Mouse (Mus musculus) right cerebral cortex, postnatal 14 days (tissue): ENCODE data around the gene Lama2.

Source experiments
- DNase-seq: peaks from one replicate; pipeline ENCODE4 v3.0.0; 2022

Lama2 gene

DNA sequence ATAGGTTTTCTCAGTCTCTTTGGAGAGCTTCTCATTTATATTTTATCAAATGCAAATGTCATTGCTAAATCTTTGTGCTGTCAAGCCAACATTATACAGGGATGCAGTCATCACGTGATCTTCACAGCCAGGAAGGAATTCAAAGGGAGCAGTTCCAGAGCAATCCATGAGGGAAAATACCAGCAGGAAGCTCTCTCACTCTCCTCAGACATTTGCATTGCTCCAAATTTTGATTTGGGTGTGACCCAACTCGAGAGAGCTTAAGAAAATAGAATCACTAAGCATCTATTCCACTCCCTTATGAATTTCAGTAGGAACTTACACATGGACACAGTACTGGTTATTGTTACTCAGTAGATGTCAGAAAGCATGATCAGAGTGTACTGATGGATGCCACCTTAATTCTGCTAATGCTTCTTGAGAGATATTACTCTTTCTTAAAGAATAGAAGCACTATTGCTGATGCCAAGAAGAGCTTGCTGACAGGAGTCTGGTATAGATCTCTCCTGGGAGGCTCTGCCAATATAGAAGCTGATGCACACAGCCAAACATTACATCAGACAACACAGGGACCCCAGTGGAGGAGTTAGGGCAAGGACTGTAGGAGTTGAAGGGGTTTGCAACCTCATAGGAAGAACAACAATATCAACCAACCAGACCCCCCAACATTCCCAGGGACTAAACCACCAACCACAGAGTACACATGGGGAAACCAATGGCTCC lies 236.5 kb downstream of the Lama2 start:
- no peak for DNase-seq

DNA sequence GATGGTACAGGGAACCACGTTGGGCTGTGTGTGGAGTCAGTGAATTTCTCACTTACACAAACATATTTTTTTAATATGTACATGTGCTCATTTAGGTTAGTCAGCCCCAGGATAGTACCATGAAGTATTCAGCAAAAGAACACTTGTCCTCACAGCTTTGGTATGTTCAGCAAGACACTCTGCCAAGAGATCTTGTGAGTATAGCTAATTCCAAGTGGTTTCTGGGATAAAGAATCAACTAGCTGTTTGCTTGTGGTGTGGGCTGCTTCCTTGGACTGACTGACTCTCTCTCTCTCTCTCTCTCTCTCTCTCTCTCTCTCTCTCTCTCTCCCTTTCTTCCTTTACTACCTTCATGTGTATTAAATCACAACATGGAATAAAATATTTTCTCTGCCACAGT lies 241.3 kb downstream of the Lama2 start:
- DNase-seq: no peak

DNA sequence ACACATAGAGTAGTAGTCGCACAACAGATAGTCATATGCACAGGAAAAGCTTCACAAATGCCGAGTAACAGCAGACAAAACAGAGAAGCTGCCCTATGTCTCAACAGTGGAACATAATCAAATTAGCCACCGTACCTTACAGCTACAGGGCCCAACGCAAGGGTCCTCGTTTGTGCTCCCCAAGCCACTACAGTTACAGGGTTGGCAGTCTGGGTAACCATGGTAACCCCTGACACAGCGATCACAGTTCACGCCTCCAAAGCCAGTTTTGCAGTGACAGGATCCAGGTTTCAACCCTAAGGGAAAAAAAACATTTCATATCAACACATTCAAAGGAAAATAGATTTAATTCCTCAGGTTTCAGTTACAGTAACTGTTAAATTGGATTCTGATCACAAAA lies 275.3 kb downstream of the Lama2 start:
- no peak for DNase-seq

DNA sequence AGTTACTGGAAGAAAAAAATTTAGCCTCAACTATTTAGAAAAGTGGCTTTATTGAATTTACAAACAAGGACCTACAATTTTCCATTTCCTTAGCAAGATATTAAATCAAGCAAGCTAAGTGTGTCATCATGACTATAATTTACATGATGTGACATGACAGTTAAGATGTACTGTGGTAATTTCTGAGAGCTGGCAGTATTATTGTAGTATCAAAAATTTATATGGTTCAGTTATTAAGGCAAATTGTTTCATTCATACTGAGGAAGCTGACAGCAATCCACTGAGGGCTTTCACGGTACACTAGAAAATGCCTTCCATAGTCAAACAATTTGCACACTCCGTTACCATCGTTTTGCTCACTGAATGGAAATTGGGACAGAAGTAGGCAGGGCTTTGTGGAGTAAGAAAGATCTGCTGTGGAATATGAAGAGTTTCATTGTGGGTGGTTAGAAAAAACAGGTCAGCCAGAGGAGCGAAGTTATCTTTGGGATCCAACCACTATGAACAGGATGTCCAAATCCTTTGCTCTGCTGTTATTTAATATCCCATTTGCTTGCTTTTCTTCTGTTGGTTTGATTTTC lies 297.1 kb downstream of the Lama2 start:
- no peak for DNase-seq

DNA sequence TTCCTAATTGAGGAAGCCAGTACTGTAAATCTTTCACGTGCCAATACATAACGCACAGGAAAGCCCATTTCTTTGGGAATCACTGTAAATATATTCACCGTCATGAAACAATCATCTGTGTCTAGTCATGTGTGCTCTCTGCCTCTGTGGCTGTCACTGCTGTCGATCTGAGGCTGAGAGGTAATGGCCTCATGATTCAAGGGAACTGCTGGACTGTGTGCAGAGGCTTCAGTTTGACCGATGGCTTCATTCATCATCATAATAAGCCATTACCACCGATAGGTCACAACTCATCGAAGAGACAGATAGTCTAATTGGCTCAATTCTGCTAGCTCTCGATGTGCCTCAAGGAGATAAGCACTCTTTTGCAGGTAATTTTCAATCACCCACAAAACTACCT lies 312.1 kb downstream of the Lama2 start:
- no peak for DNase-seq

DNA sequence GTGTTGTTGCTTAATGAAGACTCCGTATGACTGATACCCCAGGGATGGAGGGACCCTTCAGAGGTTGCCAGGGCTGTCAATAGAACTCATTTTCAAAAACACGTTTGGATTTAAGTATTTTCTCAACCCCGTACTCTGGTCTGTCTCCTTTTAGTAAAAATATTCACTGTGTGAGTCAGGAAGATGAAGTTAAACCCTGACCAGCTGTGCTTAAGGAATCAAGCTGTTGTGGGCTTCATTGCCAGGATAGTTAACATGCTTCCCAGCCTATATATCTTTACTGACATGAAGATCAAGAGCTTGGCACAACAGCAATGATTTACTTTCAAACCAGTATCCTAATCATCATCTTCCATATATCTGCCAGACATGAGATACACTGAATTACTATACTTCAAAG lies 314.3 kb downstream of the Lama2 start:
- DNase-seq: no peak

DNA sequence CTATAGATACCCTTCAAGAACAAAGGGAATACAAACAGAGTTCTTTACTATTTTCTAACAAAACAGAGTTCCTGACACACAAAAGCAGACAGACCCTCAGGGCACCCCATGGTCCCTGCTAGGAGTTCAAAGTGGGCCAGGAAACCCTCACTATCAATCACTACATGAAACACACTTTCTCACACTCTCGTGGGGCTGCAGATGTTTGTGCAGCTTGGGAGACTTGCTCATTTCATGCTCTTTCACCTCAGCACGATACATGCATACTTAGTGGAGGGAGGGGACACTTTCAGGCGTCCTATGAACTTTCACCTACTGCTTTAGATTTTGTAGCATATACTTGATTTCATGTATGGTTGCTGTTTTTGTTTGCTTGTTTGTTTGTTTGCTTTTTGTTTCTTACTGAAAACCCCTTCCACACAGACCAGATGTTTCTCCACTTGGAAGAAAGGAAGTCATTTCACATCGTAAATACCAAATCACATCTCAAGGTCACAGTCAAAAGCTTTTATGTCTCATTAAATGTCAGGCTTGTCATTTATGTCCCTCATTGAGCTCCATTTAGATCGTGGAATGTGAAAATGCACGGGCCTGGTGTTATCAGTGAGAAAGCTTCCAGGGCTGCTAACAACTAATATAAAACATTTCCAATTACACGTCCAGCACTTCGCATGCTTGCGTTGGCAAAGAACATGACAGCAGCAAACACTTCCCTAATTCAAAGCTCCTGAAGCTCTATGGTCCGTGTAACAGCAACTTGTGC lies 334.3 kb downstream of the Lama2 start:
- no peak for DNase-seq

DNA sequence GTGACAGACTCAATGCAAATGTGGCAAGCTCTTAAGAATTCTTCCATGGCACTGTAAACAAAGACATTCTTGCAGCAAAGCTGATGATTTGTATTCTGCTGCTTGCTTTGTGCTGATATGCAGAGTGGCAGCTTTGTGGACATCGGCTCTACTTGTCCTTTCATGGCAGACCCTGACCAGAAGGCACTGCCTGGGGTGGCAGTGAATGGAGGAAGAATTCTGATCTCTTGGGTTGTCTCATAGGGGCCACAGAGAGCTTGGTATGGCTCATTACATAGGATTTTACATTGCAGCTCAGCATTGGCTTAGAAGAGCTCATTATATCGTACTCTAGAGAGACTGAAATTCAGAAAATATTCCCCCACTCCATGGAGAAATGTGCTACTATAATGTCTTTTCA lies 352.1 kb downstream of the Lama2 start:
- DNase-seq: no peak

DNA sequence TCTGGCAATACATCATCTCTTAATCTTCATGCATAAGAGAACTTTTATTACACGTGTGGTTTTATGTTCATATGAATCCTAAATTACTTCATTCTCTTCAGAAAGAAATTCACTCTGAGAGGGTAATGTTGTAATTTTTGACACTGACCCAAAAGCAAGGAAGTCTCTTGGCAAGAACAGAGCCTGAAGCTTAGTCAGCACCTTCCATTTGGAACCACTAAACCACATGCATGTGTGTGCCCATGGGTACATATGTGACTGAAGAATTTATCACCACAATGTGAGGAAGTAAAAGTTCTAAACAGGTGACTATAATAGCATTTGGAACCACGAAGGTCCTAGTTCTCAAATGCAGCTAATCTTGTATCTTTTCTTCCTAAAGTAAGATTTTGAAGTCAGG lies 353.7 kb downstream of the Lama2 start:
- DNase-seq: no peak

DNA sequence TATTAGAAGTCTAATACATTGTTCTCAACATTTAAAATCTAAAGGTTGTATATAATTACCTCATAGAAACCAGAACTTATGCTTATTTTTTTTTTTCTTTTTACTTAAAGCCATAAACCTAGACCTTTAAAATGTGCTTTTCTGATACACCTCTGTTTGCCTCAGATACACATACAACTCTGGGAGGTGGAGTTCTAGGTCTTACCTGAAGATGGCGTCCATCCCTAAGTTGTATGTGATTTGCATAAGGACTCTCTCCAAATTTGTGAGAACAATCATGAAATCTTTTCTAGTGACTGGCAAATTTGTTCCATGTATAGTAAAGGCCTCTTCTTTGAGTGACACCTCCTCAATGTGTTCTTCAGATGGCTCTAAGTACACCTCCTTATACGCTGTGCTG lies 354.8 kb downstream of the Lama2 start:
- DNase-seq: no peak

DNA sequence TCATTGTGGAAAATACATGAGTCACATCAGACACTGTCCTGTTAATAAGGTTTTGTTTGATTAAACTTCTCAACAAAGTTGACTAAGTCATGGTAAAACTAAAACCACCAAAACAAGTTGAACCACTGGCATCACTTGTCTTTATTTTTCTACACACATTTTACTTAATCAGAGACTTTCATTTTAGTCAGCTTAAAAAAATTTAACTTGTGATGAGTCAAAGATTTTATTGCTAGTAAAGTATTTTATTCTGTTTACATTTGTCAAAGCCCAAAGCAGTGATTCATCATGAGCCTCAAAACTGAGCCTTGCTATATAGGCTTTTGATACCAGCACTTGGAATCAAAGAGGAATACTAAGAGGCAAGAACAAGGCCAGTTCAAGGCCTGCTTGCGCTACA lies 369.8 kb downstream of the Lama2 start:
- DNase-seq: no peak

DNA sequence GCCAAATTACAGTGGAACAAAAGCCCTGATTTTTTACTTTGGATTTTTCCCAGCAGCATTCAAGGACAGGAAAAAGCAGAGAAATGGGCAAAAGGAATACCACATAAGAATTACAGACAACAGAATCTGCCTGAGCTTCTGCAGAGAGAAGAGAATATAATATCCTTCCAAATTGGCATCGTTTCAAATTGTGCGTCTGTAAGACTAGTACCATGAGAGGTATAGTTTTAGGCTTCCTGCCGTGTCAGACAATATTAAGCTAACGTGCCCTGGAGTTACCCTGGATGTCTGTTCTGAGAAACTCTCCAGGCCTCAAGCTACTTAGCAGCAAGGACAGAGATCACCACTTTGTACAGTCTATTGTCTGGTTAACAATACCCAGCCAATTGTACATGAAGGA lies 384.8 kb downstream of the Lama2 start:
- no peak for DNase-seq

DNA sequence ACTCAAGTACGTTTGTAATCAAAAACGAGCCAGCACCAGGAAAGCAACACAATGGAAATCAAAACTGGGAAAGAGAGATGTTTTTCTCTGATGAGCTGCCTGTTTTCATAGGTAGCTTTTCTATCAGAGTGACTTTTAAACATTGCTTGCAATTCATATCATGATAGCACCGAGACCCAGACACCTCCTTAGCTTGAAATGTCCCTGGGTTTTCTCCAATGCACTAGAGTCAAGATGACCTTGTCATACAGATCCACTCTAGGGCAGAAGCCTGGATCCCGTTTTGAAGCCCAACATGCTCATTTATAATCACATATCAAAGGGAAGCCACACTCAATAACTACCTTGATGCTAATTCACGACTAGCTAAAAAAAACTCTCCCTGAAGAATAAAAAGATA lies 386.0 kb downstream of the Lama2 start:
- no peak for DNase-seq

DNA sequence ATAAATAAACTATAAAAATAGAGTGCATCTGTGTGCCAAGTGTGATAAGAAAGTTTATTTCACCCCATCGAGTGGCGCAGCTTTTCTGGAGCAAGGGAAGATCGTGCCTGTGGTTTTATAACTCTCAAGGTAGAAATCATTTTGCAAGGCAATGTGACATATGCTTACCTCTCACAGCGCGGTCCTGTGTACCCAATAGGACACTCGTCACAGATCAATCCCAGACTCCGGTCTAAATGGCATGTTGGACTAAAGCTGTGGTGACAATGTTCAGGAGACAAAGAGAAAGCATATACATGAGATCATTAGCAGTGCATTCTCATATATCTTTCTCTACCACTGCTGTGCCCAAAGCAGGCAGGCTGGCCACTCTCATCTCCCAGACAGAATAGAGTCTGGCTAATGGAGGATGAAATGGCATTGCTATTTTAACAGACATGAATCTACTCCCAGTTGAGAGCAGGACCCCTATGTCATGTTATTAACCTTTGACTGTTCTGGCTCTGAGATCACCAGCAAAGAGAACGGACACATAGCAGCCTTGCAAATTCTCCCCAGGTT lies 395.7 kb downstream of the Lama2 start:
- no peak for DNase-seq

DNA sequence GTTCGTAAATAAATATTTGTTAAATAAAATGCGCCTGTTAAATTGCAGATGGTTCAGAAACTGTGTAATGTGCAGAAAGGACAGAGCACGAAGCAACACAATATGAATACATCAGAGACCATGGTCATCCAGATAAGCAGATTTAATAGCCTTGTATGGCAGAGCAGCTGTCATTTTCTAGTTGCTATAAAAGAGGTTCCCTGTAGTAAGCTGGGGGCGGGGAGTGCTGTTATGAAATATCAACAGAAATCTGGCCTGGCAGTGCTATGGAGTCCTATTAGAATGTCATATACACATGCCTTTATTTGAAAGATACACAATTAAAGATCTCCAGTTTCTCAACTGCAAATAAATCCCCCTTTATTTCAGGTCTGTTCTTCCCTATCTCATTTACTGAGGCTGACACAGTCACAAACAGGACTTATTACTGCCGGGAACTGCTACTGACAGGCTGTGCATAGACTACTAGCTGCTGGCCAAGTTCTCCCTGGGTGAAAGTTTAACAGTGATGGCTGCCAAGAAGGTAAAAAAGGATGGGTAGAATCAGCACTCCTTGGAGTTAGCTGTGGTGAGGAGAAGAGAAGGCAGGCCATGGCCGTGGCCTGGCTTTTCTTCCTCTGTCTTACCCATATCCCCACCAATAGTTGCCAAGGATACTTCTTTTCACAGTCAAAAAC lies 396.8 kb downstream of the Lama2 start:
- DNase-seq: no peak

DNA sequence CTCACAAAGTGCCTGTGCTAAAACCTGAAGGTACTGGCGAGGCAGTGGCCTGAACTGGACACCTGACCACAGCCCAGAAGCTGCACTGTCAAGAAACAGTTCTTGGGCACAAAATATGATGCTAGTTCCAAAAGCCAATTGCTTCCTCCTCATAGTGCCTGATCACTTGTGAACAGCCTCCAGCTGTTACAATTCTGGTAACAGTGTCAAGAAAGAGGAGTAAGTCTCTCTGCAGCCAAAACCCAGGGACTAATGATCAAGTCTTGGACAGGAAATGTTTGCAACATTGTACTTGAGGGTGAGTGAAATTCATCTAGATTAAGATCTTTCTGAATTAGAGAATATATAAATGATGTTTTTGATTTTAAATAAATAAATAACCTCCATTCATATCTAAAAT lies 399.9 kb downstream of the Lama2 start:
- no peak for DNase-seq

DNA sequence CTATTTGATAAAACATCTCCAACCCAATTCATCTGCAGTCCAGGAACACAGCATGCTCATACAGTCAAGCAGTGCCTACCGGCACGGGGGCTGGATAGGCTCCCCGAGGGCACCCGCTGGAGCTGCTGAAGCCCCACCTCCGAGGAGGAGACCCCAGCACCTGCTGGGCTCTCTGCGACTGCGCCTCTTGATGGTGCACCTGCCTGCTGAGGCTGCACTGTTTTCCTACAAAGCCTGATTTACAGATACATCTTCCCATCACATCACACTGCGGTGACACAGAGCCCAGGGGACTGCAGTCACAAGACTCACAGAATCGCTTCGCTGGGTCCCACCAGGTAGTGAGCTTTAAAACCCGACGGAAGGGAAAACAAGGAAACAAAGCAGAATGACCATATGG lies 412.2 kb downstream of the Lama2 start:
- no peak for DNase-seq

DNA sequence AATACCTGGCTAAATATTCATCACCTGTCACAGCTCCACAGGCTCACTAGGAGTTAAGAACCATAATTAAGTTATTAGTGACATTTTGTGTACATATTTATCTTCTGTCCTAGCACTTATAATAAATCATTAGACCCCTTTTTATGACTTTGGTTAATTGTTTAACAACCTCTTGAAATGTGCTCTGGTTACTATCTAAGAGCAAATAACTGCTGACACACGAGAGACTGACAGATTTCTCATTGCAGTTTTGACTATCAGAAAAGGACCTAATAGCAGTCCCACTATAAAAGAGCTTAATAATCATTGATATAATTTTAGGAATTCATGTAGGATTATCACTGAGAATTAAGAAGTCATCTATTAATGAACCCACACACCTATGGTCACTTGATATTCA lies 421.1 kb downstream of the Lama2 start:
- DNase-seq: no peak

DNA sequence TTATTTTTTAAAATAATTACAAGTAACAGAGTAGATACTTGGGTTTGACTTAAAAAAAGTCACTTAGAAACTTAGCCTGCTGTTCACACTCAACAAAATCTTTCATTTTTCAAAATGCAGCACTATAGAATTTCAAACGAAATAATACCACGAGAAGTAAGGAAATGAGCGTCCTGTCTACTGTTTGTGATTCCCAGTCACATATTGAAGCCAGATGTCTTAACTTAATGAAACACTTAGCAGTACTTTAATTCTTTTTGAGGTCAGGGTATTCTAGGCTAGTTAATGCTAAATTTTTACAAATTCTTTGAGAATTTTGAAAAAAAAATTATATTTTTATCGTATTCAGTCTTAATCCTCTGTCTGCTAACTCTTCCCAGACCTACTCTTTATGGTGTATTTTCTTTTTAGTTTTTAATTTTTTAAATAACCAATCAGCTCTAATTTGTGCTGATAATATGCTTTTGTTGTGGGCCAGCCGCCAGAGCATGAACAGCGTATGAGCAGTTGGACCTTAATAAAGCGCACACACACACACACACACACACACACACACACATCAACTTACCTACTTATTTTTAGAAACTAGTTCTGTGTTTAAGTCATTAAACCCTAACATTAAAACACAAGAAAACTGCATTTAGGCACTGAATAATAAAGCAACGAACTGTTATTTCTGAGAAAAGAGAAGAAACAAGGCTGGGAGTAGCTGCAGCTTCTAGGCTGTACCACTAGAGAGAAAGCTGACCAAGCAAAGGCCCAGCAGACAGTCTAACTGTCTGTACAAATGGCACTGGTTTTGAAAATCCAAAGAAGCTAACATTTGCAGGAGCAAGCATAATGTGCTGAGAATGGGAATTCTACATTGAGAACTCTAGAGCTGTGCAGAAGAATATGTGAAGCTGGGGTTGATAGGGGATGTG lies 425.3 kb downstream of the Lama2 start:
- no peak for DNase-seq

DNA sequence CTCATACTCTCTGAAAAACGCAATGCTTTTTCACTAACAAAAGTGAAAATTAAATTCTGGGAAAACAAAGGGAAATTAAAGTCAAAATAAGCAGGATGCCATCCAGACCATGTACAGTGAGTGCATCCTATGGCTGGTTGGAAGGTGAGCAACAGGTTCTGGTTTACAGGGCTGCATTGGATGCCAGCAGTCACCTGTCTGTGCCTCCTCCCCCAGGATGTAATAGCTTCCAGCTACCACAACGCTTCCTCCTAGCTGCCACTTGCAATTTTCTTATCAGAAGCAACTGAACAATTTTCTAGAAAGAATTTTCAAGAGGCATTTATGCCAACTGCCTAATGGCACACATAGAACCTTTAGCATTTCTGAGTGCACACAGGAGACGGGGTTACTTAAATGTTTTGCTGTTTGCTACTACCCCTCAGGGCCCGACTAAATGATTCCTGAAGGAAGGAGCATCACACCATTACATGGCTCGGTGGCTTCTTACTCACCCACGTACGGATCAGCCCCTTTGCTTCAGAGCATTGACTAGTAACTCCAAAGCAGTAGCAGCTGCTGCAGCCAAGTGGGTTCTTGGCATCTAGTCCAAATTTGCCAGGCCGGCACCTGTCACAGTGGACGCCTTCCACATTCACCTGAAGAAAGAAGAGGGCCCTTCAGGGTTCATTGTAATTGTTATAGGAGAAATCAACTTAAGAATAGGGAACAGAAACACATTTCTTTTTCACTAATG lies 430.8 kb downstream of the Lama2 start:
- DNase-seq: no peak

DNA sequence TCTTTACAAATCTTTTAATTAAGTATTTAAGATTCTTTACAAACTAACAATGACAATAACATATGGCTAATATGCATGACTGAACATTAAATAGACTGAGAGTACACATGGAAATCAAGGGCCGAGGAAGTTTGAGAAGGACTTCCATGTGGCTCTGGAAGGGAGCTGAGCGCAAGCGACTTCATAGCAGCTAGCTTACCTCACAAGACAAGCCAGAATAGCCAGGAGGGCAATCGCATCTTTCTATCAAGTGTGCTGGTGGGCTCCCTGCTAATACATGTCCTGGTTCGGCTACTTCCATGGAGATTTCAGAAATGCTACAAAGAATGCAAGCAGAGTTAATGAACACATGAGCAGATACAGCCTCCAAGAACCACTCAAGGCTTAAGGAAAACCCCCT lies 435.4 kb downstream of the Lama2 start:
- DNase-seq: no peak

DNA sequence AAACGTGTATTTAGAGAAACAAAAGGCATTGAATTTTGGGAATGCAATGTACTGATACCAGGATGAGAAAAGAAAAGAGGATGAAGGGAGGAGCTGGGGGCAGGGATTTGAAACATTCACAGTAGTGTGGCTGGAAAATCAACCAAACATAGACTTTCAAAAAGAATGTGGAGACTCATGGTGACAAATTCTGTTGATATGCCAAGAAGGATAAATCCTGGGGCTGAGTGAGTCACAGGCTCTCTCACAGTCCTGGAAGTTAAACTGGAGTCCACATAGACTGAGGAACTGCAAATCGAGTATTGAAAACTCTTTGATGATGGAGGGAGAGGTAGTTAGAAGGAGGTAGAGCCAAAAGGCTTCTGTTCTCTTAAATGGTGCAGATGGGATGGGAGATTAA lies 445.3 kb downstream of the Lama2 start:
- no peak for DNase-seq
